Mouse (Mus musculus) embryonic facial prominence, embryonic 10.5 days (tissue): Measurements from ENCODE around the gene Pyurf. TPM values are rescaled to one million over a fixed set of nuclear protein-coding genes. Genes with fewer than 3 reads are reported as not detected.

ENCODE experiments used
- DNase-seq: peaks from one replicate; pipeline ENCODE4 v3.0.0-alpha.2; 2017; ENCODE audit warnings: low spot score
- H3K27ac ChIP-seq: fragments of 300-500 bp; sonication (generic); replicated peaks from 2 replicates; pipeline ENCODE4 v1.5.1; 2016; ENCODE audit warnings: mild to moderate bottlenecking
- H3K27me3 ChIP-seq: fragments of 300-500 bp; sonication (generic); replicated peaks from 2 replicates; pipeline ENCODE4 v1.6.1; 2016; ENCODE audit warnings: low read depth, mild to moderate bottlenecking; ENCODE audit not compliant: poor library complexity, severe bottlenecking
- H3K36me3 ChIP-seq: fragments of 300-500 bp; sonication (generic); replicated peaks from 2 replicates; pipeline ENCODE4 v1.6.1; 2016; ENCODE audit warnings: mild to moderate bottlenecking, moderate library complexity
- H3K4me1 ChIP-seq: fragments of 300-500 bp; sonication (generic); 2 replicates; pipeline ENCODE4 v1.6.1; 2016
- H3K4me3 ChIP-seq: fragments of 300-500 bp; sonication (generic); 2 replicates; pipeline ENCODE4 v1.5.1; 2016; ENCODE audit warnings: mild to moderate bottlenecking, moderate library complexity
- H3K9me3 ChIP-seq: fragments of 300-500 bp; sonication (generic); 2 replicates; pipeline ENCODE4 v1.6.1; 2016; ENCODE audit warnings: mild to moderate bottlenecking
- WGBS: fragments of 180-500 bp; shearing (Covaris S2); methylation state at CpG from one replicate; pipeline ENCODE4 v1.1.7; 2016; 5-methylcytosine and 5-hydroxymethylcytosine counted together
- polyA plus RNA-seq: library from polyadenylated mRNA; unstranded; fragments of >200 nt; fragmentation: Nextera tagmentation; extraction: Ambion mirVana; gene quantifications from 2 replicates; pipeline ENCODE4 v1.2.1, GENCODE M21; 2016

The Pyurf gene
- polyA plus RNA-seq, 1 experiment from 2014 or later: 19.1 TPM

DNA sequence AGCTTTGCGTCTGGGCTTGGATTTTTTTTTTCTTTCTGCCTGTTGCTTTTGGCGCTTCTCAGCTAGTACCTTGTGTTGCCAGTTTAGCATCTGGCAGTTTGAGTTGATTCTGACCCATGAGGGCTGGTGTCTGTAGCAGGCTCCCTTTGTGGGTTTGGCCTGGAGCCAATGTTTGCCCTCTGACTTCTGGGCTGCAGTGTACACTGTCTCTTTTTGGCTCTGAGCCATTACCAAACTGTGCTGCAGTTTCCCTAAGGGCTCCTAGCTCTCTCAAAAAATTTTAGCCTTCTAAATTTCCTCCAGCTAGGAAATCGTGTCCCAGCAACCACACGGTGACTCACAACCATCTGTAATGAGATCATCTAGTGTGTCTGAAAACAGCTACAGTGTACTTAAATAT lies 50.1 kb downstream of the Pyurf start:
- Histone ChIP-seq H3K4me3 (no peak overlapping the region), H3K36me3 (no peaks in the 10 kb centered on the region), H3K9me3 (no peaks in the 10 kb centered on the region), H3K27me3 (no peaks in the 10 kb centered on the region), H3K27ac (no peak overlapping the region), H3K4me1 (no peaks in the 10 kb centered on the region)
- DNase-seq: peak; percentile 8
- WGBS: 73% methylated on average over 4 of the region's 4 CpGs

DNA sequence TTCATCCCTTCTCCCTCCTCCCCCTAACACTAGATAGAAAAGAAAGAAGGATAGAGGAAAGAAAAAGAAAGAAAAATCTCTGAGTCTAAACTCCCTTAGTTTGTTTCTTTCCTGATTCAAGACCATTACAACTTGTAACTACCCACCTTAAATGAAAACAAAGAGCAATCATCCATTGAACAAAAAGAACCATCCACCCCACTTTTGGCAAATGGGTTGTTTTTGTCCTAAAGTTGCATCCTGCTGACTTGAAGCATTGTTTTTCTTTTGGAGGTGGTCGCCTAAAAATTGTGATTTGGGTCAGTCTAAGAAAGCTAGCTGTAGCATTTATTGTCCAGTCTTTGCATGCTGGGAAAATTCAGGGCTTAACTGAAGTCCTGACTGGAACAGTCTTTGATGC lies 52.3 kb downstream of the Pyurf start:
- H3K36me3 ChIP-seq: no peaks in the 10 kb centered on the region
- H3K9me3 ChIP-seq: no peaks in the 10 kb centered on the region
- H3K4me3 ChIP-seq: no peak overlapping the region
- no peaks in the 10 kb centered on the region for H3K4me1 ChIP-seq
- 56% methylated on average over 1 of the region's 1 CpGs for WGBS
- H3K27ac ChIP-seq: no peak overlapping the region
- H3K27me3 ChIP-seq: no peaks in the 10 kb centered on the region
- DNase-seq: no peak

Other genes with a start within 250 kb of the Pyurf start
- gene Ppm1k, start 156.6 kb downstream of the Pyurf start, polyA plus RNA-seq: 3.9 and 4.8 TPM in 2 replicates
- 3.1 and 3.2 TPM in 2 replicates for gene Herc6, start 111.1 kb downstream of the Pyurf start, polyA plus RNA-seq
- 33.8 and 36.6 TPM in 2 replicates for gene Lancl2, start 10.5 kb upstream of the Pyurf start, polyA plus RNA-seq
- 63.3 and 66.0 TPM in 2 replicates for gene Vopp1, start 133.1 kb upstream of the Pyurf start, polyA plus RNA-seq
- not detected in 2 replicates for gene Vmn1r21, start 158.3 kb upstream of the Pyurf start, polyA plus RNA-seq
- gene Vmn1r22, start 215.9 kb upstream of the Pyurf start, polyA plus RNA-seq: not detected in 2 replicates
- gene Vmn1r23, start 234.8 kb upstream of the Pyurf start, polyA plus RNA-seq: not detected in 2 replicates